Mouse (Mus musculus) testis, postnatal 14 days (tissue): ENCODE measurements at regions not wholly inside any gene's neighbourhood (a gene's known extent, or its start where the extent isn't known, plus 50 kb on each side); places are given as distances from the start of the nearest gene placed in this dataset.

Experiments
- DNase-seq: peaks from one replicate; pipeline ENCODE4 v3.0.0; 2021; ENCODE audit warnings: low spot score

DNA sequence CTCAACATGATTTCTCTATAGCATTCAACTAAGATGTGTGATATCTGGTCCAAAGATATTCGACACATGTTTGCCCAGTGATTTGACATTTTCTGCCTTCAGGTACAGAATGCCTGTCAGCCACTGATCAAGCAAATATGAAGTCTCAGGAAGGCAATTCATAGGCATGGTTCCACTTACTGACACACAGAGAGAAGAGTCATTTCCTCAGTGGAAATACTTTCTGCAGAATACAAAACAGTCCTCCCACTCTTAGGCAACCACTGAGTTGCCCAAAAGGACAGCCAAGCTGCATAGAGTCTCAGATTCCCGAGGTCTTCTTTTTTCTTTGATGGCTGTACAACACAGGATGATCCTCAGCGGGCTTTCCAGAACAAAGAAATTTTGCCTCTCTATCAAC lies 110.9 kb downstream of the Ndufa4 start:
- DNase-seq, result no peak

DNA sequence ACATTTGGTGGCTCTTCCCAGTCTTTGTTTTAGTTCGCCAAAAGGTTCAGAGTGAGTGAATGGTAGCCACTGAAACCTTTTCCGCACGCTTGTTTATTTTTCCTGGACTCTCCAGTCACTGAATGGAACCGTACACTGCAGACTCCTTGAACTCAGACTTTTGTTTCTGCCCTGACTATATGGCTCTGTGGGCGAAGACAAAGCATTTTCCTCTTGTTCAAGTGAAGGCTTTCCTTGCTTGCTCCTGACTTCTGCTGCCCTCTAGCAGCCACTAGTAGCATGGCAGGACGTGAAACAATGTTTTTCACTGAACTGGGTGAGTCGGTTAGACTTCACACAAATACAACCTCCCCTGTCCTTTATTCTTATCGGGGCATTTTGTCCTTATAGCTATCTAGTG lies 113.9 kb downstream of the Ndufa4 start:
- DNase-seq, result peak; percentile 27

DNA sequence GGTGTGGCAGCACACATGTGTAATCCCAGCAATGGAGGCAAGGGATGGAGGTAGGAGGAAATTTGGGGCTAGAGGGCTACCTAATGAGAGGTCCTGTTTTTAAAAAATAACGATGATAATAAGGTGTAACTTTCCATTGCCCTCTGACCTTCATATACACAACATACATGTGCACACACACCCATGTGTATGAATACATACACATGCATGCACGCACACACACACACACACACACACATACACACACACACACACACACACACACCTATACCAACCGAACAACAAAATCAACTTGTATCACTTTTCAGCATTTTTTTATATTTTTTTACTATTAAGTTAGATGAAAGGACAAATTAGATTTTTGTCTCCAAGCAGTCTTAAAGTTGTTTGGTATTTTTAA lies 115.1 kb downstream of the Ndufa4 start:
- DNase-seq, result no peak

DNA sequence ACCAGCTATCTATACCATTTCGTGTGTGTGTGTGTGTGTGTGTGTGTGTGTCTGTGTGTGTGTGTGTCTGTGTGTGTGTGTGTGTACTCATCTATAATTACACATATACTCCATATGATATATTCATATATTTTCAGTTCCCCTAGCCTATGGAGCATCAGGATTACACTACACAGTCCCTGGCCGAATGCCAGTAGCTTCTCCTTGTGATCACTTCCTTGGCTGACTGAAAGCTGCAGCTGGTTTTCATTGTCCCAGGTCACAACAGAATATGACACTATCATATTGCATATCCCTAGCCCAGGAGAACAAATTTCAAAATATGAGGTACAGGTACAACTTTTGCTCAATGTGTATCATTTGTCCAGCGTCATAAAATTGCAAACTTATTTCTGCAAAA lies 116.2 kb downstream of the Ndufa4 start:
- DNase-seq, result no peak

DNA sequence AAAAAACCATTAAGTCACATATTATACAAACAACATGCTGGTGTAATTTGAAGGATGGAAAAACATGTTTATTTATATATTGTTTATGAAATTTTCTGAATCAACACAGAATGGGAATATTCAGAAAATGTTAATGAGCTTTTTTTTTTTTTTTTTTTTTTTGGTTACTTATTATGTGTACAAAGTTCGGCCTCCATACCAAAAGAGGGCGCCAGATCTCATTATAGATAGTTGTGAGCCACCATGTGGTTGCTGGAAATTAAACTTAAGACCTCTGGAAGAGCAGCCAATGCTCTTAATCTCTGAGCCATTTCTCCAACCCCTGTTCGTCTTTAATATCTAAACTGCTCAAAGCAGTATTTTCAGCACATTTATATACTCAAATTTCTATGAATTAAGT lies 133.3 kb downstream of the Ndufa4 start:
- DNase-seq, result no peak

DNA sequence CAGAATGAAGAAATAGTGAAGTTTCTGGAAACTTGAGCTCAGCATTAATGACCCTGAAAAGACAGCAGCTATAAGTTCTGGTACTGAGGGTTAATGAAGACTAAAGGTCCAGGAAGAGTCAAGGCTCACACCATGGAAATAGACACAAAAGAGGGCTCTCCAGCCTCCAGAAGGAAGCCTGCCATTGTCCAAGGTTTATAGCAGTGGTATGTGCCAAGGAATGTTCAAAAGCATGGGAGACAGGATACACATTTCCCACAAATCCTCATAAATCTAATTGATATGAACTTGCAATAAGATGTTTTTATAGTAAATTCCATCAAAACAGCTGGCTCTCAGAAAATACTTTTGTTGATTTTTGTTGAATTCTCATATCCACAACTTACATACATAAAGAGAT lies 144.4 kb downstream of the Ndufa4 start:
- DNase-seq, result no peak

- DNase-seq, result no peak
These were observed 169.6 kb downstream of the Ndufa4 start for GRCm38 (mm10) chr6:11737667-11738066.

DNA sequence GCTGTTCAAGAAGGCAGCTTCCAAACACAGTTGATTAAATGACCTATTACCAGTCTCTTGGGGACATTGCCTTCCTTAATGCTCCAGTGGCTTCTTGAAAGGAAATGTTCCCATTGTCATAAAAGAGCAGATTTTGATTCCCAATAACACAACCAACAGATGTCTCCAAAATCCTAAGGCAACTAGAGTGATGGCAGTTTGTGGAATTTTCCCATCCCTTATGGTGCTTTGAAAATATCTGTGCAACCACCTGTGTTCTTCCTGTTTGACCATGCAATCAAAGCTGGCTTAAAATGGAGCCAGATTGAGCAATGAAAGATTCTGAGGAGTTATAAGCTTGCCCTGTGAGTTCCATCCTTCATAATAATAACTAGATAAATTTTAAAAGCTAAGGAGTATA lies 176.2 kb downstream of the Ndufa4 start:
- no peak for DNase-seq

DNA sequence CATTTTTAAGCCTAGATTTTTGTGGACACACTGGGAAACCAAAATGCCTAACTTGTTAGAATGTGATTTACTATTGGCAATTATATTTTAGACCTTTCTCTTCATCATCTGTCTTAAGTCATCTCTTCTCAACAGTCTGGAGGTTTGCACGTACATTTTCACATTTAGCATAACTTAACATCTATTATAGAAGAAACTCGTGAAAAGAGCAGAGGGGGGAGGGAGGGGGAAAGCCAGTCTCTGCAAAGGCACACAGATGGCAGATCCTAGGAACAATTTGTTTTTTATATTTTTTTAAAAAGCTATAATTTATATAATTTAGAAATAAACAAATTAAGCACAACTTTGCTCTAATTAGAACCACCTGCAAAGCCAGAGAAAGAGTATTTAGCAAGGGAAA lies 176.6 kb downstream of the Ndufa4 start:
- DNase-seq, result no peak

DNA sequence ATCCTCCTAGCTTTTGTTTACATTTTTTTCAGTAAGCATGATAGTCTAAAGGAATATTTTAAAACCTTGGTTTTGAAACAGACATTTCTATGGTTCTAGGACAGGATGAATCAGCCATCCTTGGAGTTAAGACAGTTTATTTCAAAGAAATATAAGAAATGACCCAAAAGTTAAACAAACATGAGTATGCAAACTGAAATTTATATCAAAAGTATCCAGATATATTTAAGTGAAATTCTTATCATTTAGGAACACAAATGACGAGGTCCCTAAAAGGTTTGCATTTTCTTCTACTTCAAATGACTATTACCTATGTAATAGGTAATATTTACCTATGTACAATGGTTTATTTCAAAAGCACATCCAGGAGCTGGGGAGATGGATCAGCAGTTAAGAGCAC lies 179.5 kb downstream of the Ndufa4 start:
- no peak for DNase-seq

DNA sequence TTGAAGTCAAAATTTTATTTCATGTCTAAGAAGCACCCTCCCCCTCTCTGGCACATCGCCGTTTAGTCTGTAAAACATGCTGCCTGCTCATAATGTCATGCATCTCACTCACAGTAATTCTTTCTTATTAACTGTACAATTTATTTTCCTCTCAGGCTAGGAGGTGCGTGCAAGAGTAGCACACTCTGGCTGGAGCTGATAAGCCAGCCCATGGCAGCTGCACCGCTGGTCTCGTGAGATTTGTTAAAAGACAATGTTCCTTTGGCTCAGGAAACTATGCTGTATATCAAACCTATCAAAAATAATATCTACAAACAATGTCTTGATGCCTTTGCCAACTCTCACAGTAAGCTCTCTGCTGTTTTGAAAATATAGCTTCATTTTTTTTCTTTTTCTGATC lies 179.9 kb downstream of the Ndufa4 start:
- DNase-seq, result no peak

- no peak for DNase-seq
These were observed 183.8 kb downstream of the Ndufa4 start for GRCm38 (mm10) chr6:11723519-11723918.

DNA sequence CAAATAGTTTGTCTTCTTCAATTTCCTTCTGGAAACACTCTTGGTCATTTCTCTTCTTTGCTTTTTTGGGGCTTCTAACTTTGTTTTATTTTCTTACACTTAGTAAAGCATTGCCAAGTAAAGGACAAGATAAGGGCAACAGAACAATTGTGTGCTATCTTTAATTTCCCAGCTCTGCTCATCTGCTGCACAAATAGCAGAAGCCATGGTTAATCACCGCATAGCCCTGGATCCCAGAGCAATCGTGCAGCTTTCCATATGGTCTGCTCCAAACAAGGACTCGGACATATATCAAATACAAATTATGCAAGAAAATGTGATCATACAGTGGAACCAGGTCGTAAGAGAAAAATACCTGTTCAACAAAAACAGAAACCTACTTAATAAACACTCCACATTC lies 187.0 kb downstream of the Ndufa4 start:
- DNase-seq, result no peak

DNA sequence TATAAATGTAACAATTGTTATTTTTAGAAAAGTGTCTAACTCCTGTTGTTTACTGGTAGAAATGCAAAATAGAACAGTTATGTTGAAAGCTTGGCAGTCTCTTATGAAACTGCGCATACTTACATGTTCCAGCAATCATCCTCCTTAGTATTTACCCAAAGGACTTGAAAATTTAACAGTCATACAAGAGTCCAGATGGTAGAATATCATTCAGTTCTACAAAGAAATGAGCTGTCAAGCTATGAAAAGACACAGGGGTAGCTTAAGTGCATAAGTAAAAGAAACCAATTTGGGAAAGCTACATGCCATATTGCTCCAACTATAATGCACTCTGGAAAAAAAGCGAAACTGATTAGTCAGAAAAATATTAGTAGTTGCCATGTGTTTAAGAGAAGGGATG lies 196.7 kb downstream of the Ndufa4 start:
- no peak for DNase-seq

DNA sequence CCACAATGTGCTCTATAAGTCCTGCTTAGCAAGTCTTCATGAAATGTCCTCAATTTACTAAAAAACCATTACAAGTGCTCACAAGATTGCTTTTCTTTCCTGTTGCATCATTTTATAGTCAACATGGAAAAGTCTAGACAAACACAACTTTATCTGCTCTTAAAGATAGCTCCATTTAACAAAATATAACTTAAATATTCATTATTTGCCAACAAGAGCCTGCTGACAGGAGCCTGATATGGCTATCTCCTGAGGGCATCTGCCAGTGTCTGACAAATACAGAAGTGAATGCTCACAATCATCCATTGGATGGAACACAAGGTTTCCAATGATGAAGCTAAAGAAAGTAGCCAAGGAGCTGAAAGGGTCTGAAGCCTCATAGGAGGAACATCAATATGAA lies 197.8 kb downstream of the Ndufa4 start:
- DNase-seq, result no peak
